Mouse (Mus musculus) brain, embryonic 14.5 days (tissue): ENCODE results near the gene Ppp1r21.

Experiments used
- CTCF ChIP-seq: fragments of 200-500 bp; IDR thresholded peaks from 2 replicates; pipeline ENCODE4 v1.5.1; 2012; ENCODE audit warnings: inconsistent platforms, mild to moderate bottlenecking, moderate library complexity, borderline replicate concordance; ENCODE audit not compliant: insufficient read depth, insufficient read length; ENCODE audit errors: extremely low read depth
- POLR2A ChIP-seq: fragments of 200-500 bp; IDR thresholded peaks from 2 replicates; pipeline ENCODE4 v1.6.1; 2012; ENCODE audit warnings: mild to moderate bottlenecking, inconsistent platforms, borderline replicate concordance; ENCODE audit not compliant: poor library complexity, insufficient read depth, insufficient read length, severe bottlenecking; ENCODE audit errors: extremely low read depth

DNA sequence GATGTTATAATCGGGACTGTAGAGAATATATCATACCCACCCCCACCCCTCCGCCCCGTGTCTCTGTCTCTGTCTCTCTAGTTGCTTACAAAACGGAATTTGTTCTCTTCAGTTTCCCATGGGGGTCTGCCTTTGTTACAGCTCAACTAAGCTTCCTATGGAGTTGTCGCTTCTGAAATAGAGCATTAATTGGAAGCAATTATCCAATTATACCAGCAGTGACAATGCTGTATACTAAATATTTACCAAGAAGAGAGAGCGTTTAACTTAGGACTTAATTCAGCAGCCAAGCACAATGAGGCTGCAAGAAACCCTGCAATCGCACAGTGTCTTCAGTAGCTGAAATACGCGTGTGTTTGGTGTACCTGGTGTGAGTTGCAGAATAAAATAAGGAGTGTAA, 36.4 kb upstream of the Ppp1r21 start:
- TF ChIP-seq CTCF (no peak), POLR2A (no peak)
